Mouse (Mus musculus): ENCODE results near the gene Notch1.

- no peak for TF ChIP-seq CTCF (IDR thresholded peaks at IDR 0.05; ENCODE audit: low read depth)
- TF ChIP-seq EP300 (IDR thresholded peaks at IDR 0.05; ENCODE audit: low read depth) = no peak
These were observed 17.7 kb upstream of the Notch1 start for GRCm38 (mm10) chr2:26534161-26534560.

All from liver, embryonic 14.5 days (tissue).